8 mouse cellular contexts compared by ENCODE assay signal in the genomic region with DNA sequence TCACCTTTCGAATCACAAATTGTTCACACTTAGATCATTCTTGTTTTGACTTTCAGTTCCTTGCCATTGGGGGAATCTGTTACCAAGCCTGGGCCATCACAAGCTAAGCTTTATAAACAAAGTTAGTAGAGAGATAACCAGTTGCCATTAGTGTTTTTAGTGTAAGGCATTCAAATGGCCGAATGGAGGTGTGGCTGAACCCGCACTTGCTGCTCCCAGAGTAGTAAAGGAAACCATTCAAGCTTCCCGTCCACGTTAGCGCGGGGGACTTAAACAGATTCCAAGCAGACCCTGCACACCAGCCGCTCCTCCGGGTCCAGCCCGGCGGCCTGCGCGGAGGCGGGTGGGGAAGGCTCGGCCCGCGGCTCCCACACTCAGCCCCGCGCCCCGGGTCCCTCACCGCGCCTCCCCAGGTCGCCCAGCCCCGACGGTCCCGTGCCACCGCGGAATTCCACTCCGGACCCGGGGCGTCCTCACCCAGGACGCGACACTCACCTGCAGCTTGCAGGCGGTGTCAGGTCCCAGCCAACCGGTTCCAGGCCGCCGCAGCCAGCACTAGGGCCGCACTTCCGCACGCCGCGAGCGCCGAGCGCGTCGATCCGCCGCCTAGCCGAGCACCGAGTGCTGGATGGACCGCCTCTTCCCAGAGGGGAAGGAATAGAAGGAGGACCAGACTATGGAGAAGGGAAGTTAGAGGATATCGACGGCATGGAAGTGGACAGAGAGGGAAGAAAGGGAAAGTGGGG. TPM values are rescaled to one million over a fixed set of nuclear protein-coding genes. Genes with fewer than 3 reads are reported as not detected.
DNase-seq lines count a peak whose midpoint lies in the region; ATAC-seq and TF ChIP-seq lines count a peak whose summit lies in the region.

Exoc2 (minus strand) TSS at position 593 of the 746 bp plus-strand sequence.
Gm5447 (plus strand) TSS at position 704 of the 746 bp plus-strand sequence.

- peak; percentile 82 to 85 for DNase-seq in B cell, adult 2 months
- DNase-seq in heart, adult 8-10 months (ENCODE audit: low spot score): peak; percentile 80
- peak; percentile 84 for DNase-seq in kidney, adult 9 months
- DNase-seq in midbrain, postnatal 0 days (ENCODE audit: low spot score): peak; percentile 87
- DNase-seq in spleen, postnatal 10 days (ENCODE audit: low spot score in 2 of 2): peak; percentile 76 to 87

- peak within 1 kb of the TSS; percentile 91 for H3K27ac ChIP-seq in bone marrow, adult 2 months (ENCODE audit: control insufficient read depth, insufficient read depth, low read depth, low read length, poor library complexity)
- peak within 1 kb of the TSS; percentile 79 for H3K27ac ChIP-seq in embryonic facial prominence, embryonic 15.5 days (replicated peaks)
- H3K27ac ChIP-seq in limb, embryonic 15.5 days: peak within 1 kb of the TSS; percentile 85
- peak within 1 kb of the TSS; percentile 93 for H3K27ac ChIP-seq in midbrain, postnatal 0 days (ENCODE audit: low read depth, low read length)

- peak; percentile 94 for ATAC-seq in embryonic facial prominence, embryonic 15.5 days (ENCODE audit: insufficient number of reproducible peaks, low FRiP score, low TSS enrichment, low read depth)
- ATAC-seq in limb, embryonic 15.5 days (ENCODE audit: insufficient number of reproducible peaks, low FRiP score, low TSS enrichment, low read depth): peak; percentile 93
- peak; percentile 98 for ATAC-seq in midbrain, postnatal 0 days (ENCODE audit: low FRiP score)

- H3K4me3 ChIP-seq in bone marrow, adult 2 months (replicated peaks; ENCODE audit: control insufficient read depth, low read depth, low read length): peak within 1 kb of the TSS; percentile 93
- peak within 1 kb of the TSS; percentile 78 for H3K4me3 ChIP-seq in embryonic facial prominence, embryonic 15.5 days (replicated peaks)
- peak within 1 kb of the TSS; percentile 95 for H3K4me3 ChIP-seq in limb, embryonic 15.5 days
- H3K4me3 ChIP-seq in midbrain, postnatal 0 days (ENCODE audit: low read depth, low read length): peak within 1 kb of the TSS; percentile 94

- under 1% methylated on average over 54 of the region's 54 CpGs for WGBS in bone marrow, adult 2 months
- under 1% methylated on average over 44 of the region's 54 CpGs for WGBS in embryonic facial prominence, embryonic 15.5 days
- WGBS in limb, embryonic 15.5 days: under 1% methylated on average over 54 of the region's 54 CpGs
- WGBS in midbrain, postnatal 0 days: under 1% methylated on average over 48 of the region's 54 CpGs

- H3K9me3 ChIP-seq in embryonic facial prominence, embryonic 15.5 days (replicated peaks): no peaks in the 10 kb centered on the region
- H3K9me3 ChIP-seq in limb, embryonic 15.5 days: no peaks in the 10 kb centered on the region
- no peaks in the 10 kb centered on the region for H3K9me3 ChIP-seq in midbrain, postnatal 0 days (ENCODE audit: low read length)

- peak; percentile 77; the same call in 1 of the 2 replicates for TF ChIP-seq POLR2A in bone marrow, adult 2 months (IDR thresholded peaks at IDR 0.05; ENCODE audit: borderline replicate concordance, control insufficient read depth, low read depth, low read length)

- H3K4me1 ChIP-seq in bone marrow, adult 2 months (ENCODE audit: control insufficient read depth, insufficient read depth, low read length): peaks cover 5% of the 10 kb centered on the region; the same call in 1 of the 2 replicates
- H3K4me1 ChIP-seq in embryonic facial prominence, embryonic 15.5 days: peaks cover 5% of the 10 kb centered on the region; the same call in 1 of the 2 replicates
- peaks cover 11% of the 10 kb centered on the region for H3K4me1 ChIP-seq in limb, embryonic 15.5 days
- peaks cover 3% of the 10 kb centered on the region for H3K4me1 ChIP-seq in midbrain, postnatal 0 days (ENCODE audit: insufficient read depth, low read length)

- no peak; the same call in 1 of the 2 replicates for TF ChIP-seq CTCF in bone marrow, adult 2 months (IDR thresholded peaks at IDR 0.05; ENCODE audit: control insufficient read depth, insufficient read depth, low read length)
- TF ChIP-seq CTCF in midbrain, postnatal 0 days (IDR thresholded peaks at IDR 0.05): no peak

- H3K36me3 ChIP-seq in embryonic facial prominence, embryonic 15.5 days: no peaks in the 10 kb centered on the region
- H3K36me3 ChIP-seq in limb, embryonic 15.5 days: no peaks in the 10 kb centered on the region
- no peaks in the 10 kb centered on the region for H3K36me3 ChIP-seq in midbrain, postnatal 0 days (ENCODE audit: insufficient read depth, low read length)

- peak within 1 kb of the TSS; percentile 55 for H3K4me2 ChIP-seq in embryonic facial prominence, embryonic 15.5 days (replicated peaks)
- peak within 1 kb of the TSS; percentile 45 for H3K4me2 ChIP-seq in limb, embryonic 15.5 days
- peak within 1 kb of the TSS; percentile 62 for H3K4me2 ChIP-seq in midbrain, postnatal 0 days (ENCODE audit: low read depth, low read length, poor library complexity, severe bottlenecking)

- no peaks in the 10 kb centered on the region for H3K27me3 ChIP-seq in embryonic facial prominence, embryonic 15.5 days
- no peaks in the 10 kb centered on the region for H3K27me3 ChIP-seq in limb, embryonic 15.5 days
- no peaks in the 10 kb centered on the region for H3K27me3 ChIP-seq in midbrain, postnatal 0 days (ENCODE audit: insufficient read depth, low read length)

- H3K9ac ChIP-seq in embryonic facial prominence, embryonic 15.5 days: peak within 1 kb of the TSS; percentile 63
- H3K9ac ChIP-seq in limb, embryonic 15.5 days: peak within 1 kb of the TSS; percentile 84
- peak within 1 kb of the TSS; percentile 96 for H3K9ac ChIP-seq in midbrain, postnatal 0 days (replicated peaks; ENCODE audit: low read length, poor library complexity, severe bottlenecking)

RNA-seq across cellular contexts. Expression of gene Exoc2, which starts in this region (rescaled TPM):
- polyA plus RNA-seq in bone marrow, adult 2 months (2011; ENCODE audit: insufficient read depth, insufficient read length, low replicate concordance, missing spikeins): 8.6 and 10.4 TPM in 2 replicates
- polyA plus RNA-seq in embryonic facial prominence, embryonic 15.5 days (2015; fragmentation: Nextera tagmentation; extraction: Ambion mirVana): 26.3 and 27.4 TPM in 2 replicates
- 10 to 100 TPM; 13.1 to 17.2 (median 15.6) TPM for total RNA-seq in heart, adult 8-10 months (2022)
- polyA plus RNA-seq in limb, embryonic 15.5 days (2015; fragmentation: Nextera tagmentation; extraction: Ambion mirVana): 28.0 and 28.7 TPM in 2 replicates
- total RNA-seq in midbrain, postnatal 0 days (2014; rRNA removed): 57.5 and 71.7 TPM in 2 replicates
- 38.2 and 40.0 TPM in 2 replicates for polyA plus RNA-seq in midbrain, postnatal 0 days (2015; fragmentation: Nextera tagmentation; extraction: Ambion mirVana)

RNA-seq across cellular contexts. Expression of gene Gm5447, which starts in this region (rescaled TPM):
- polyA plus RNA-seq in bone marrow, adult 2 months (2011; ENCODE audit: insufficient read depth, insufficient read length, low replicate concordance, missing spikeins): not detected in 2 replicates
- 0.24 TPM in 1 of 2 replicates, not detected in the other for polyA plus RNA-seq in embryonic facial prominence, embryonic 15.5 days (2015; fragmentation: Nextera tagmentation; extraction: Ambion mirVana)
- not detected for total RNA-seq in heart, adult 8-10 months (2022)
- 0.08 TPM in 1 of 2 replicates, not detected in the other for polyA plus RNA-seq in limb, embryonic 15.5 days (2015; fragmentation: Nextera tagmentation; extraction: Ambion mirVana)
- total RNA-seq in midbrain, postnatal 0 days (2014; rRNA removed): not detected in 2 replicates
- polyA plus RNA-seq in midbrain, postnatal 0 days (2015; fragmentation: Nextera tagmentation; extraction: Ambion mirVana): not detected in 2 replicates

Comparison
In these comparisons a context has a peak if more than half of its experiments do, and no peak if none do; other contexts are left out.
1. Peak in every context shown above with its lines: DNase-seq, ATAC-seq, H3K4me3 ChIP-seq and H3K27ac ChIP-seq.